Mouse (Mus musculus): ENCODE results near the gene Six1. TPM values are rescaled to one million over a fixed set of nuclear protein-coding genes. Genes with fewer than 3 reads are reported as not detected.
"Not testable (repeated sequence)": the region's sequence is repeated elsewhere in the genome, so short reads cannot be mapped to it uniquely, and the experiment has no call there.

The Six1 gene
- polyA plus RNA-seq, 1 experiment, result 72.4 TPM

- Histone ChIP-seq H3K79me2 (ENCODE audit: control insufficient read depth, insufficient read depth) (no peaks in the 10 kb centered on the region), H3K79me3 (ENCODE audit: low read depth) (no peaks in the 10 kb centered on the region), H3ac (ENCODE audit: control insufficient read depth, insufficient read length, low read depth) (no peak overlapping the region), H3K36me3 (ENCODE audit: control insufficient read depth, insufficient read depth) (no peaks in the 10 kb centered on the region), H3K4me3 (ENCODE audit: insufficient read depth, poor library complexity, severe bottlenecking) (no peak overlapping the region), H3K27me3 (ENCODE audit: control insufficient read depth, insufficient read depth, insufficient read length) (no peaks in the 10 kb centered on the region)
- no peak for TF ChIP-seq FOSL1 (IDR thresholded peaks at IDR 0.05; ENCODE audit: insufficient read depth, low read length, poor library complexity, severe bottlenecking)
- TF ChIP-seq MYOD1 (IDR thresholded peaks at IDR 0.05; ENCODE audit: control insufficient read depth, insufficient read length, low read depth), result no peak
- no peak for TF ChIP-seq CEBPB (IDR thresholded peaks at IDR 0.05; ENCODE audit: low read depth)
- TF ChIP-seq CTCF (IDR thresholded peaks at IDR 0.05; ENCODE audit: control insufficient read depth, insufficient read depth, insufficient read length), result no peak
- TF ChIP-seq USF1 (IDR thresholded peaks at IDR 0.05; ENCODE audit: low read depth), result no peak
- TF ChIP-seq MYOG (IDR thresholded peaks at IDR 0.05; ENCODE audit: control insufficient read depth, extremely low read depth, insufficient read length), result no peak
- TF ChIP-seq MAX (IDR thresholded peaks at IDR 0.05), result no peak
Measured at GRCm38 (mm10) chr12:73016171-73016570, 37.5 kb downstream of the Six1 start.

DNA sequence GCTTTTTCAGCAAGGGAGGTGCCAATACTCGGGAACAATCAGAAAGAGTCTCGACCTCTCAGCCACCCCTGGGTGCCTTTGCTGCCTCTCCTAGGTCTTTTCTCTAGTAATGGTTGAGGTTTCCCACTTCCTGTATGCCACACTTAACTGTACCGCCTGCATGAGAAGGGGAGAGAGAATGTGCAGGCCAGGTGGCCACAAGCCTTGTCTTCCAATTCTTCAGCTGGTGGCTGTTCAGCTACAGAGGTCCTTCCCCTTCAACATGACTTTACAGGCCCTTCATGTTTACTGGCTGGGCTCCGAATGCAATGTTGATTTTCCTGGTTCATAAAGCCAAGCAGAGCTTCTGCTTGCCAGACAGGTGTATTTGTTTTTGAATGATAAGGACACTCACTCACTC lies 39.4 kb downstream of the Six1 start:
- TF ChIP-seq MAX (IDR thresholded peaks at IDR 0.05) (no peak), FOSL1 (IDR thresholded peaks at IDR 0.05; ENCODE audit: insufficient read depth, low read length, poor library complexity, severe bottlenecking) (no peak), USF1 (IDR thresholded peaks at IDR 0.05; ENCODE audit: low read depth) (no peak), MYOD1 (IDR thresholded peaks at IDR 0.05; ENCODE audit: control insufficient read depth, insufficient read length, low read depth) (no peak), MYOG (IDR thresholded peaks at IDR 0.05; ENCODE audit: control insufficient read depth, extremely low read depth, insufficient read length) (no peak), CEBPB (IDR thresholded peaks at IDR 0.05; ENCODE audit: low read depth) (no peak), CTCF (IDR thresholded peaks at IDR 0.05; ENCODE audit: control insufficient read depth, insufficient read depth, insufficient read length) (no peak)
- Histone ChIP-seq H3K79me3 (ENCODE audit: low read depth) (no peaks in the 10 kb centered on the region), H3K27me3 (ENCODE audit: control insufficient read depth, insufficient read depth, insufficient read length) (no peaks in the 10 kb centered on the region), H3K79me2 (ENCODE audit: control insufficient read depth, insufficient read depth) (no peaks in the 10 kb centered on the region), H3K4me3 (ENCODE audit: insufficient read depth, poor library complexity, severe bottlenecking) (no peak overlapping the region), H3K36me3 (ENCODE audit: control insufficient read depth, insufficient read depth) (no peaks in the 10 kb centered on the region), H3ac (ENCODE audit: control insufficient read depth, insufficient read length, low read depth) (no peak overlapping the region)

- TF ChIP-seq MYOD1 (IDR thresholded peaks at IDR 0.05; ENCODE audit: control insufficient read depth, insufficient read length, low read depth) (no peak), CEBPB (IDR thresholded peaks at IDR 0.05; ENCODE audit: low read depth) (no peak), MAX (IDR thresholded peaks at IDR 0.05) (no peak), USF1 (IDR thresholded peaks at IDR 0.05; ENCODE audit: low read depth) (no peak), MYOG (IDR thresholded peaks at IDR 0.05; ENCODE audit: control insufficient read depth, extremely low read depth, insufficient read length) (no peak), CTCF (IDR thresholded peaks at IDR 0.05; ENCODE audit: control insufficient read depth, insufficient read depth, insufficient read length) (no peak), FOSL1 (IDR thresholded peaks at IDR 0.05; ENCODE audit: insufficient read depth, low read length, poor library complexity, severe bottlenecking) (no peak)
- H3K79me3 ChIP-seq (ENCODE audit: low read depth), result no peaks in the 10 kb centered on the region
- no peak overlapping the region for H3K4me3 ChIP-seq (ENCODE audit: insufficient read depth, poor library complexity, severe bottlenecking)
- H3ac ChIP-seq (ENCODE audit: control insufficient read depth, insufficient read length, low read depth), result no peak overlapping the region
- no peaks in the 10 kb centered on the region for H3K36me3 ChIP-seq (ENCODE audit: control insufficient read depth, insufficient read depth)
- H3K27me3 ChIP-seq (ENCODE audit: control insufficient read depth, insufficient read depth, insufficient read length), result no peaks in the 10 kb centered on the region
- H3K79me2 ChIP-seq (ENCODE audit: control insufficient read depth, insufficient read depth), result no peaks in the 10 kb centered on the region
Measured at GRCm38 (mm10) chr12:73012824-73013223, 40.9 kb downstream of the Six1 start.

GRCm38 (mm10) chr12:73012136-73012785 lies 41.4 kb downstream of the Six1 start:
- no peaks in the 10 kb centered on the region for H3K79me3 ChIP-seq (ENCODE audit: low read depth)
- H3ac ChIP-seq (ENCODE audit: control insufficient read depth, insufficient read length, low read depth), result no peak overlapping the region
- TF ChIP-seq MYOG (IDR thresholded peaks at IDR 0.05; ENCODE audit: control insufficient read depth, extremely low read depth, insufficient read length), result no peak
- no peak for TF ChIP-seq CEBPB (IDR thresholded peaks at IDR 0.05; ENCODE audit: low read depth)
- no peak for TF ChIP-seq MAX (IDR thresholded peaks at IDR 0.05)
- no peak for TF ChIP-seq FOSL1 (IDR thresholded peaks at IDR 0.05; ENCODE audit: insufficient read depth, low read length, poor library complexity, severe bottlenecking)
- TF ChIP-seq USF1 (IDR thresholded peaks at IDR 0.05; ENCODE audit: low read depth), result no peak
- TF ChIP-seq MYOD1 (IDR thresholded peaks at IDR 0.05; ENCODE audit: control insufficient read depth, insufficient read length, low read depth), result no peak
- TF ChIP-seq CTCF (IDR thresholded peaks at IDR 0.05; ENCODE audit: control insufficient read depth, insufficient read depth, insufficient read length), result no peak
- no peaks in the 10 kb centered on the region for H3K36me3 ChIP-seq (ENCODE audit: control insufficient read depth, insufficient read depth)
- H3K27me3 ChIP-seq (ENCODE audit: control insufficient read depth, insufficient read depth, insufficient read length), result no peaks in the 10 kb centered on the region
- no peaks in the 10 kb centered on the region for H3K79me2 ChIP-seq (ENCODE audit: control insufficient read depth, insufficient read depth)
- H3K4me3 ChIP-seq (ENCODE audit: insufficient read depth, poor library complexity, severe bottlenecking), result no peak overlapping the region

- not testable (repeated sequence) for H3K79me2 ChIP-seq (ENCODE audit: control insufficient read depth, insufficient read depth); H3K79me3 ChIP-seq (ENCODE audit: low read depth)
Measured at GRCm38 (mm10) chr12:73002903-73003302, 50.8 kb downstream of the Six1 start.

DNA sequence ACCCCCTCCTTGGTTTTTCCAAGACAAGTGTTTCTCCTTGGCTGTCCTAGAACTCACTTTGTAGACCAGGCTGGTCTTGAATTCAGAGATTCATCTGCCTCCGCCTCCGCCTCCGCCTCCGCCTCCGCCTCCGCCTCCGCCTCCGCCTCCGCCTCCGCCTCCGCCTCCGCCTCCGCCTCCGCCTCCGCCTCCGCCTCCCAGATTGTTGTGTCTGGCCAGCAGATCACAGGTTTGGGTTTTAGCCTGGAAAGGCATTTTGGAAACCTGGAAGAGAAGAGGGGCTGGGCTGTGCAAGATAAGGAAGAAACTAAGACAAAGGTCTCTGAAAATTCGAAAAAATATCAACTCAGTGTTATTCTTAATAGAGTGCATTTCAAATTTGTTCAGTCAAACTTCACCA lies 51.4 kb downstream of the Six1 start:
- not testable (repeated sequence) for H3K4me3 ChIP-seq (ENCODE audit: insufficient read depth, poor library complexity, severe bottlenecking); H3K79me2 ChIP-seq (ENCODE audit: control insufficient read depth, insufficient read depth); H3ac ChIP-seq (ENCODE audit: control insufficient read depth, insufficient read length, low read depth); H3K79me3 ChIP-seq (ENCODE audit: low read depth); H3K27me3 ChIP-seq (ENCODE audit: control insufficient read depth, insufficient read depth, insufficient read length); H3K36me3 ChIP-seq (ENCODE audit: control insufficient read depth, insufficient read depth)

More at GRCm38 (mm10) chr12:73002903-73003302, 50.8 kb downstream of the Six1 start:
- not testable (repeated sequence) for H3ac ChIP-seq (ENCODE audit: control insufficient read depth, insufficient read length, low read depth); H3K4me3 ChIP-seq (ENCODE audit: insufficient read depth, poor library complexity, severe bottlenecking); H3K27me3 ChIP-seq (ENCODE audit: control insufficient read depth, insufficient read depth, insufficient read length); H3K36me3 ChIP-seq (ENCODE audit: control insufficient read depth, insufficient read depth)
